Mouse (Mus musculus) midbrain, embryonic 13.5 days (tissue): Measurements from ENCODE around the gene Gprc5a. TPM values are rescaled to one million over a fixed set of nuclear protein-coding genes. Genes with fewer than 3 reads are reported as not detected.

Experiments used
- ATAC-seq: fragments of 200-750 bp; cut with Nextera tagmentation; 2 replicates; pipeline ENCODE4 v1.8.0; 2017; ENCODE audit warnings: mild to moderate bottlenecking, moderate TSS enrichment, moderate library complexity
- H3K27ac ChIP-seq: fragments of 300-500 bp; sonication (generic); 2 replicates; pipeline ENCODE4 v1.5.1; 2015; ENCODE audit warnings: inconsistent platforms, mild to moderate bottlenecking, moderate library complexity
- H3K27me3 ChIP-seq: fragments of 300-500 bp; sonication (generic); 2 replicates; pipeline ENCODE4 v1.6.1; 2015; ENCODE audit warnings: mild to moderate bottlenecking, inconsistent platforms
- H3K36me3 ChIP-seq: fragments of 300-500 bp; sonication (generic); 2 replicates; pipeline ENCODE4 v1.6.1; 2015; ENCODE audit warnings: mild to moderate bottlenecking, inconsistent platforms
- H3K4me1 ChIP-seq: fragments of 300-500 bp; sonication (generic); replicated peaks from 2 replicates; pipeline ENCODE4 v1.6.1; 2015; ENCODE audit warnings: inconsistent platforms
- H3K4me2 ChIP-seq: fragments of 300-500 bp; sonication (generic); replicated peaks from 2 replicates; pipeline ENCODE4 v1.6.1; 2015; ENCODE audit warnings: moderate library complexity, mild to moderate bottlenecking, inconsistent platforms
- H3K4me3 ChIP-seq: fragments of 300-500 bp; sonication (generic); replicated peaks from 2 replicates; pipeline ENCODE4 v1.5.1; 2015; ENCODE audit warnings: mild to moderate bottlenecking, inconsistent platforms
- H3K9ac ChIP-seq: fragments of 300-500 bp; sonication (generic); replicated peaks from 2 replicates; pipeline ENCODE4 v1.6.1; 2015; ENCODE audit warnings: mild to moderate bottlenecking, inconsistent platforms
- H3K9me3 ChIP-seq: fragments of 300-500 bp; sonication (generic); 2 replicates; pipeline ENCODE4 v1.6.1; 2016; ENCODE audit warnings: mild to moderate bottlenecking, inconsistent platforms
- WGBS: fragments of 180-500 bp; shearing (Covaris S2); methylation state at CpG from one replicate; pipeline ENCODE4 v1.1.7; 2015; 5-methylcytosine and 5-hydroxymethylcytosine counted together
- polyA plus RNA-seq: library from polyadenylated mRNA; unstranded; fragments of >200 nt; fragmentation: Nextera tagmentation; extraction: Ambion mirVana; gene quantifications from 2 replicates; pipeline ENCODE4 v1.2.1, GENCODE M21; 2015

Gprc5a gene
- polyA plus RNA-seq = 0.53 and 0.98 TPM in 2 replicates

DNA sequence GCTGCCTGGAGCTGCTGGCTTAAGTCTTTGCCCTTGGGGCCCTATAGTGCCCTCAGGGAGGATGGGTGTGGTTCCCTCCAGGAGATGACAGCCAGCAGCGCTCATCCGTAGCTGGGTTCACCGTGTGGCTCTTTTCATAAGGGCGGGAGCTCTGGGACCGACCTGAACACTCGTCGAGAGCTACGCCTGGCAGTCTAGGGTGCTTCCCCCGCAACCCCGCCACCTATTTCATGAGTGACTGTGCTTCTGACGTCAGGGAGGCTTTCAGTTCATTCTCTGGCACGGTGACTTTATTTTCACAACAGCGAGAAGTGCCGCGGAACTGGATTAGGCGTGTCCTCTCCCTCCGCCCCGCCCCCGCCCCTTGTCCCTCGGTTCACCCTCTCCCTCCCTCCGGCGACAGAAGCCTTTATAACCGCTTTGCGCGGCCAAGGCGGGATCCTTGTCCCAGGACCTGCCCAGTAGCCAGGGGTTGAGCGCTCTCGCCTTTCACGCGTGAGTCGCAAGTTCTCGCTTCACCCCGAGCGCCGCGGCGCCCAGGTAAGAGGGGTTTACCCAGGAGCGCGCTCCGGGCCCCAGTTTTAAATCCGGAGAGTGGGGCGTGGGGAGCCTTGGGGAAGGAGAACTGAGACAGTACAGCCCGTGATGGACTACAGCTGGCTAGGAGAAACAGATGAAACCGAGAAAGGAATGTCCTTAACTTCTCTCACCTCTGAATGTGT is at the start of gene Gprc5a:
TSS of gene Gprc5a (plus strand) at position 416 of the 722 bp plus-strand sequence.
- H3K27me3 ChIP-seq = peaks cover 39% of the 10 kb centered on the region
- WGBS = 1% methylated on average over 44 of the region's 44 CpGs
- ATAC-seq = peak; percentile 69; the same call in 1 of the 2 replicates

DNA sequence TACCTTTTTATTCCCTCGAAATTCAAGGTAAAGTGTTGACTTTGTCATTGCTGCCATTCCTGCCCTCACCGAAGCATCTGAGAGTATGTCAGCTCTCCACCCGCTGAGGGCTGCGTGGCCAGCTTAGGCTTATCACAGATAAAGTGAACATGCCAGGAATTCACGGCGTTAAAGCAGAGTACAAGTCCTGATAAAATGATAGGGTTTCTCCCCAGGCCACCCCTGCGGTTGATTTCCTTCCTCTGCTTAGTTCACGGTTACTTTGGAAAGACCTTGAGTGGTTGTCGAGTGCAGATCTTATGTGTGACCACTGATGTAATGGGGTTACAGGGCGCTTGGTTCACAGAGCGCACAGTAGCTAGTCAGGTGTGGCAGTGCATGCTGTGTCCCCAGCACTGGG is 48.2 kb upstream of the Gprc5a start:
- Histone ChIP-seq H3K4me2 (no peak overlapping the region), H3K9ac (no peak overlapping the region), H3K4me1 (peaks cover 4% of the 10 kb centered on the region), H3K27ac (no peak overlapping the region), H3K4me3 (no peak overlapping the region), H3K27me3 (no peaks in the 10 kb centered on the region), H3K9me3 (no peaks in the 10 kb centered on the region), H3K36me3 (peaks cover 87% of the 10 kb centered on the region)
- no peak for ATAC-seq
- 94% methylated on average over 11 of the region's 11 CpGs for WGBS

More for the DNA sequence above, at the start of gene Gprc5a:
- H3K4me1 ChIP-seq = peaks cover 21% of the 10 kb centered on the region
- H3K4me3 ChIP-seq = peak within 1 kb of the TSS; percentile 44
- H3K4me2 ChIP-seq = peak within 1 kb of the TSS; percentile 73
- H3K9ac ChIP-seq = peak within 1 kb of the TSS; percentile 52; the same call in 1 of the 2 replicates
- H3K9me3 ChIP-seq = no peaks in the 10 kb centered on the region
- no peak within 1 kb of the TSS for H3K27ac ChIP-seq
- no peaks in the 10 kb centered on the region for H3K36me3 ChIP-seq

DNA sequence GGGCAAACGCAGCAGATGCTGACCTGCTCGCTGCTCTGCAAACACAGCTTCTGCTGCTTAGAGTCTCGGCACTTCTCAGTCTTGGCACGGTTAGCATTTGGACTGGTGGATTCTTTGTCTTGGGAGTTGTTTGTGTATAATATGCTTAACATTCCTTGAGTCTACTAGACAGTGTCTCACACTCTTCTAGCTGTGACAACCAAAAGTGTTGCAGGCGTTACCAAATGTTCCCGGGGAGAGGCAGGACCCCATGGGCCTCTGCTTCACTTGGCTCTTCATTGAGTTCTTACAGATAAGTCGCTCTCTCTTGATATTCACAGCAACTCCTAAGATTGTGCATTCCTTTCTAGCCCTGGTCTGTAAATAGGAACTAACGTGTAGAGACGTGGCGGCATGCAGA is 45.9 kb upstream of the Gprc5a start:
- Histone ChIP-seq H3K4me1 (no peaks in the 10 kb centered on the region), H3K9ac (no peak overlapping the region), H3K27me3 (no peaks in the 10 kb centered on the region), H3K4me2 (no peak overlapping the region), H3K4me3 (no peak overlapping the region), H3K9me3 (no peaks in the 10 kb centered on the region), H3K36me3 (peaks cover 98% of the 10 kb centered on the region), H3K27ac (no peak overlapping the region)
- WGBS = 87% methylated on average over 10 of the region's 10 CpGs
- ATAC-seq = no peak

DNA sequence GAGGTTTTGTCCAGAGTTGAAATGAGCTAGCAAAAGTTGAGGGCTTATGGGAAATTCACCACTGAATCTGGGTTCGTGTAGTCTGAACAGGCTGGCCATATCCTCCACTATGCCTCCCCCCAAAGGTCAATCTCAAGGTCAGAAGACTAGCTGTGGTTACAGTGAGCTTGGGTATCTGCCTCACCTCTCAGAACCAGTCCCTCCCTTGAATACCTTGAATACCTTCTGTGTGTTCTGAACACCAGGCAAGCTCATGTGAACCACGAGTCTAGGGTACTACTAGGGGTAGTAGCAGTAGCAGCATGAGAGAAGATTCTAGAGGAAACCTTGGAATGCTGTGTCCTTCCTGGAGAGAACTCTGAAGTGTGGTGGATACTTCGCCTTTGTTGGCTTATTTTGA is 43.8 kb upstream of the Gprc5a start:
- Histone ChIP-seq H3K4me2 (no peak overlapping the region), H3K4me1 (no peaks in the 10 kb centered on the region), H3K27ac (no peak overlapping the region), H3K4me3 (no peak overlapping the region), H3K9me3 (no peaks in the 10 kb centered on the region), H3K27me3 (no peaks in the 10 kb centered on the region), H3K9ac (no peak overlapping the region), H3K36me3 (peaks cover 88% of the 10 kb centered on the region)
- no peak for ATAC-seq
- 90% methylated on average over 3 of the region's 3 CpGs for WGBS

DNA sequence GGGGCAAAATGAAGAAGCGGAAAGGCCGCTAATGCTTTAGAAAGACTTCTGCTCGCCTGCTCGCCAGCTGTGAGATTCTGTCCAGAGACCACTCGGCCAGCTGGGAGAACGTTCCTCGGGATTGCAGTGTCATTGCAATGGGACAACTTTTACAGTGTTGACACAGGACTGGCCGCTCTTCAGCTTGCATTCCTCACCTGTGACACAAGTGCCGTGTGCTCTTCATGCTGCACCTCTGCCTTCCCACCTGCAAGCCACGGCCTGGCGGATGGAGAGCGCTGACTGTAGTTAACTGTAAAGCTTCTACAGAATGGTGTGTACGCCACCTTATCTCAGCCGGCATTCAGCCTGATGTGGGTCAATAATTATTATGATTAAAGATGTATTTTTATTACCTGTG is 42.1 kb upstream of the Gprc5a start:
- Histone ChIP-seq H3K27me3 (no peaks in the 10 kb centered on the region), H3K4me1 (no peaks in the 10 kb centered on the region), H3K27ac (no peak overlapping the region), H3K4me2 (no peak overlapping the region), H3K4me3 (no peak overlapping the region), H3K36me3 (peaks cover 71% of the 10 kb centered on the region), H3K9me3 (no peaks in the 10 kb centered on the region), H3K9ac (no peak overlapping the region)
- 96% methylated on average over 14 of the region's 14 CpGs for WGBS
- ATAC-seq = no peak

DNA sequence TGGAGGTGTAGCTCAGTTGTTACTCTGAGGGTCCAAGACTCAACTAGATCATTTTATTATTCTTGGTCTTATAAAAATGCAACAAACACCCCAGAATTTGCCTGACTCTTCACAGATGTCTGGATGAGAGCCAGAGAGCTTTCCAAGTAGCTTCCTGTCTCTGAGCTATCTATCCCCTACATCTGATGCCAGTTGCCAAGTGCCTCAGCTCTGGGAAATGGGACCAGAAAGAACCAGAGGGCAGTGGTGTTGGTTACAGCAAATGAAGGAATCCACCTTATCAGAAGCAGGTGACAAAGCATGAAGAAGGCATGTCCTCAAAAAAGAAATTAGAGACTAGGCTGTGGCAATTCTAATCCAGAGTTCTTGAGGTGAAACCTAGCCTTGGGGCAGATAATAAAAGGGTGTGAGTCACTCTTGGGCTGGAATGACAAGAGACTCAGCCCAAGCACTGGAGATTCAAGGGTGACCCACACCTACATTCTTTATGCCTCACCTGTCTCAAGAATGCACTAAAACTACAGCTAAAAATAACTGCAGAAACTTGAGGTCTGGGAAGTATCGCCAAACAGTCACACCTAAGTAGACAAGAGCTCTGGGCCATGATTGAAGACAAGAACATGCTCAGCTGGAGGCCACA is 40.5 kb upstream of the Gprc5a start:
- H3K4me3 ChIP-seq = no peak overlapping the region
- H3K27me3 ChIP-seq = no peaks in the 10 kb centered on the region
- no peak overlapping the region for H3K4me2 ChIP-seq
- no peak overlapping the region for H3K27ac ChIP-seq
- no peaks in the 10 kb centered on the region for H3K4me1 ChIP-seq
- peaks cover 55% of the 10 kb centered on the region for H3K36me3 ChIP-seq
- no peak for ATAC-seq
- WGBS = 90% methylated on average over 1 of the region's 1 CpGs
- no peaks in the 10 kb centered on the region for H3K9me3 ChIP-seq
- no peak overlapping the region for H3K9ac ChIP-seq

DNA sequence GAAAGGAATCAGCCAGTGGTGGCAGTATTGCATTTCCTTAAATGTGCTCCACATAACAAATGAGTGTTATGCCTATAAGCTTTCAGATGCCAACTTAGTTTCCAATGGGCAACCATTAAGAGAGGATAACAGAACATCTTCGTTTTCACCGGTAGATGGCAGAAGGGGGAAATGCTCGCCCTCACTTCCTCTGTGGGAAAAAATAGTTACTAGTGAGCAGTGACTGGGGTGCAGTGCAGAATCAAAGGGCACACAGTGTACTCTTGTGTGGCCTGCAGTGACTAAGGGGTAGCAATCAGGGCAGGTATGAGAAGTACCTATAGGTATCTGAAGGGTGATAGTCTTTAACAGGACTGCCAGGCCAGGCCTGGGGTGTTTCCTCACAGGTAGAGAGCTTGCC is 39.2 kb upstream of the Gprc5a start:
- WGBS = 13% methylated on average over 3 of the region's 3 CpGs

DNA sequence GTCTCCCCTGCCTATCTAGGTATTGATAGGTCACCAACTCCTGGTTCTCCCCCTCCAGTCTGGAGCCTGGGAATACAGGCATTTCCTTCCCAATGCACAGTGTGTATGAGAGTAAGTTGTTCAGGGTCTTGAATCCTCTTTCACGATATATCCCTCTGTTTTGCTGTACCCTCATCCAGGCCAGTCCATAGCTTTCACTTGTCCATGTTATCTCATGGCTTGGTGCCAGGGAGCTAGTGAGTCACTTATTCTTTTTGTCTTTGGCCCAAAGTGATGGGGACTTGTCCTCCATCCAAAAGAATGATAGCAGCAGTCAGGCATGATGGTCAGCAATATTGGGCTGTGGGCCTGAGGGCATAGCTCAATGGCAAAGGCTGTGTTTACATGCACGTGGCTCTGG is 38.7 kb upstream of the Gprc5a start:
- no peaks in the 10 kb centered on the region for H3K27me3 ChIP-seq

More for the DNA sequence above, 39.2 kb upstream of the Gprc5a start:
- Histone ChIP-seq H3K36me3 (peaks cover 42% of the 10 kb centered on the region), H3K27me3 (no peaks in the 10 kb centered on the region), H3K4me2 (no peak overlapping the region), H3K9ac (no peak overlapping the region), H3K4me3 (no peak overlapping the region), H3K4me1 (no peaks in the 10 kb centered on the region), H3K27ac (no peak overlapping the region), H3K9me3 (no peaks in the 10 kb centered on the region)
- peak; percentile 66; the same call in 1 of the 2 replicates for ATAC-seq

DNA sequence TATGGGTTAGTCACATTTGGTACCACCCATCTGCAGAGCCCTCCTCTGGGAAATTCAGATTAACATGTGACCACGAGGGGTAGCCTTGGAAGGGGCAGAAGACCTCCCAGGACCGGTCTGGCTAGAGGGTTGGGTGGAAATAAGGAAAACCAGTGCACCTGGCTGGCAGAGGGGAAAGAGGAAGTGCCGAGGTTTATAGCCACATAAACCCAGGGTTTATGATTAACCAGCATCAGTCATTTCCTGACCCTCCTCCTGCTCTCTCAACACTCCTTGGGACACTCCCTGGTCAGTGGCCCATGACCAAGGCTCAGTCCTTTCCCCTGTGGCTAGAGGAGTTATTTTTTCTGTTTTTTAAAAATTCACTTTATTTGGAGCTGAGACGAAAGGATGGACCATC is 36.2 kb upstream of the Gprc5a start:
- H3K9me3 ChIP-seq = no peaks in the 10 kb centered on the region
- no peak overlapping the region for H3K9ac ChIP-seq
- no peaks in the 10 kb centered on the region for H3K4me1 ChIP-seq
- peaks cover 13% of the 10 kb centered on the region for H3K36me3 ChIP-seq
- no peak for ATAC-seq
- H3K4me3 ChIP-seq = no peak overlapping the region
- H3K27me3 ChIP-seq = no peaks in the 10 kb centered on the region
- no peak overlapping the region for H3K27ac ChIP-seq
- 76% methylated on average over 4 of the region's 4 CpGs for WGBS
- no peak overlapping the region for H3K4me2 ChIP-seq

More for the DNA sequence above, 38.7 kb upstream of the Gprc5a start:
- H3K4me1 ChIP-seq = no peaks in the 10 kb centered on the region
- H3K9ac ChIP-seq = no peak overlapping the region
- no peak overlapping the region for H3K27ac ChIP-seq
- WGBS = 90% methylated on average over 2 of the region's 2 CpGs
- H3K4me3 ChIP-seq = no peak overlapping the region
- ATAC-seq = peak; percentile 40; the same call in 1 of the 2 replicates
- no peak overlapping the region for H3K4me2 ChIP-seq
- peaks cover 37% of the 10 kb centered on the region for H3K36me3 ChIP-seq
- H3K9me3 ChIP-seq = no peaks in the 10 kb centered on the region

DNA sequence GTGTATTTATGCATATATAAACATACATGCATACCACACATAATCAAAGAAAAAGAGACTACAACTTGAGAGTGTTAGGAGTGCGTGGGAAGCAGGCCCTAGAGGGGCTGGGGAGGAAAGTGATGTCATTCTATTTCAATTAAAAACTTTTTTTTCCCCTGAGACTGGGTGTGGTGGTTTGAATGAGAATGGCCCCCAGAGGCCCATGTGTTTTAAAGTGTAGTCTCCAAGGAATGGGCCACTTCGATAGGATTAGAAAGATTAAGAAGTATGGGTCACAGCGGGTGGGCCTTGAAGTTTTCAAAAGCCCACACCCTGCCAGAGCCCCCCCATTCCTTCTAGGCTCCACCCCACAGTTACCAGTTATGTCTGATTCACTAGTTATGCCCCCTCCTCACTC is 26.8 kb upstream of the Gprc5a start:
- no peaks in the 10 kb centered on the region for H3K36me3 ChIP-seq
- H3K4me3 ChIP-seq = no peak overlapping the region
- no peaks in the 10 kb centered on the region for H3K9me3 ChIP-seq
- H3K4me1 ChIP-seq = peaks cover 13% of the 10 kb centered on the region
- H3K27me3 ChIP-seq = peaks cover 4% of the 10 kb centered on the region; the same call in 1 of the 2 replicates
- H3K4me2 ChIP-seq = no peak overlapping the region
- ATAC-seq = no peak
- 24% methylated on average over 3 of the region's 3 CpGs for WGBS
- H3K27ac ChIP-seq = no peak overlapping the region
- no peak overlapping the region for H3K9ac ChIP-seq

DNA sequence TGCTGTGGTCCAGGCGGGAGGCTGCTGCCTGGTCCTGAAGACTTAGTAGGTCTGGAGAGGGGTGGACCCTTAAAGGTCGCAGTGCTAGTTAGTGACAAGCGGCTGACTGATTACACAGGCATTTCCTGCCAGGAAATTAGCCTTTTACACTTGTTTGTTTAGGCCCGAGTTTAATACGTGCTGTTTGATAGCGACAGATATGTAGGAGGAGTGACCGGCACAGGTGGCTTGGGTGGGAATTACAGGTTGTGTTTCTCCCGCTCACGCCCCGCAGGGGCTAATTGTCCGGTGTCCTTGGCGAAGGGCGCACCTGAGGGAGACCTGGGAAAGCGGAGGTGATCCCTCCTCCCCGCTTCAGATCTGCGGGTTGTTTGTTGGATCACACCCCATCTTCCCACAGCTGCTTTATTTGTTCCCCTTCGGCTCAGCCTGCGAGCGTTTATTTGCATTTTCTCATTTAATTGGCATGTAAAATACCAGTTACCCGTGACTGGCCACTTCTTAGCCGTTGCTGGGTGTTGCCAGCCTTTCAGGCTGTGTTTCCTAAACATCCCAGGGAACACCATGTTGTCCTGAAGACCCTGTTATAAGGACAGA is 25.1 kb upstream of the Gprc5a start:
- H3K4me2 ChIP-seq = peak overlapping the region; percentile 50

DNA sequence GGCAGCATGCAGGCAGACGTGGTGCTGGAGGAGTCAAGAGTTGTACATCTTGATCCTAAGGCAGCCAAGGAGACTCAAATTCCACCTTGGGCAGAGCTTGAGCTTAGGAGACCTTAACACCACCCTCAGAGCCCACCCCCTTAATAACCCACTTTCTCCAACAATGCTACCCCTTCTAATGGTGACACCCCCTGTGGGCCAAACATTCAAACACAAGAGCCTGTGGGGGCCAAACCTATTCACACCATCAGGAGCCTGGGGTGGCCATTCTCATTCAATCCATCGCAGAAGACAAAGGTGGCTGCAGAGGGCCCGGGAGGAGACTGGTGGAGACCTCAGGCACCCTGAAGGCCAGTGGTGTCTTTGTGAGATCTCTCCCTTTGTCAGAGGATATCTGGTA is 23.5 kb upstream of the Gprc5a start:
- no peak for ATAC-seq
- Histone ChIP-seq H3K27ac (no peak overlapping the region), H3K9ac (no peak overlapping the region), H3K4me1 (peaks cover 13% of the 10 kb centered on the region), H3K36me3 (no peaks in the 10 kb centered on the region), H3K4me2 (no peak overlapping the region), H3K9me3 (no peaks in the 10 kb centered on the region), H3K4me3 (no peak overlapping the region), H3K27me3 (peaks cover 6% of the 10 kb centered on the region; the same call in 1 of the 2 replicates)
- 46% methylated on average over 3 of the region's 3 CpGs for WGBS

More for the DNA sequence above, 25.1 kb upstream of the Gprc5a start:
- Histone ChIP-seq H3K36me3 (no peaks in the 10 kb centered on the region), H3K9ac (0 out of 2 replicates have a peak overlapping the region, but pooled peaks have one; percentile 43), H3K4me3 (peak overlapping the region; percentile 21), H3K9me3 (no peaks in the 10 kb centered on the region), H3K27ac (no peak overlapping the region), H3K4me1 (peaks cover 13% of the 10 kb centered on the region), H3K27me3 (peaks cover 4% of the 10 kb centered on the region; the same call in 1 of the 2 replicates)
- no peak for ATAC-seq
- WGBS = 8% methylated on average over 21 of the region's 21 CpGs
